ENCODE assay signal across 9 mouse cellular contexts in genomic region chr5:111770266-111770665, GRCm38 (mm10). TPM values are rescaled to one million over a fixed set of nuclear protein-coding genes. Genes with fewer than 3 reads are reported as not detected.
DNase-seq lines count a peak whose midpoint lies in the region; ATAC-seq lines count a peak whose summit lies in the region.
"Had no signal": no experiment of that assay in that cellular context is flagged by ENCODE, and none has a peak within 500 bp of the region (broad histone marks: within the 10 kb centered on the region; RNA-seq: fewer than 3 reads in every experiment).

No protein-coding gene starts in this region.

- 0 out of 2 replicates have a peak overlapping the region, but pooled peaks have one; percentile 0 for H3K9ac ChIP-seq in forebrain, embryonic 15.5 days (replicated peaks)
- no peak overlapping the region for H3K9ac ChIP-seq in liver, embryonic 11.5 days (ENCODE audit: low read depth, low read length)

- H3K4me3 ChIP-seq in forebrain, embryonic 15.5 days = no peak overlapping the region
- peak overlapping the region; percentile 30 for H3K4me3 ChIP-seq in hindbrain, embryonic 10.5 days
- no peak overlapping the region for H3K4me3 ChIP-seq in liver, embryonic 11.5 days (ENCODE audit: low read depth, low read length)

- peak overlapping the region; percentile 38 for H3K27ac ChIP-seq in forebrain, embryonic 15.5 days (replicated peaks)
- peak overlapping the region; percentile 88 for H3K27ac ChIP-seq in hindbrain, embryonic 10.5 days
- 0 out of 2 replicates have a peak overlapping the region, but pooled peaks have one; percentile 37 for H3K27ac ChIP-seq in liver, embryonic 11.5 days (ENCODE audit: low read depth, low read length)

- no peaks in the 10 kb centered on the region for H3K9me3 ChIP-seq in forebrain, embryonic 15.5 days
- H3K9me3 ChIP-seq in hindbrain, embryonic 10.5 days = no peaks in the 10 kb centered on the region
- no peaks in the 10 kb centered on the region for H3K9me3 ChIP-seq in liver, embryonic 11.5 days (ENCODE audit: control insufficient read depth, low read length)

- DNase-seq in adrenal gland, postnatal 10 days = peak; percentile 23
- no peak for DNase-seq in adrenal gland, postnatal 25 days
- DNase-seq in hindbrain, embryonic 10.5 days (ENCODE audit: low spot score) = peak; percentile 86
- peak; percentile 54 for DNase-seq in liver, embryonic 11.5 days (ENCODE audit: low spot score)
- DNase-seq in ovary, postnatal 14 days (ENCODE audit: low spot score) = peak; percentile 30
- DNase-seq in thymus, postnatal 36 days = no peak
- no peak for DNase-seq in layer of hippocampus, postnatal 36 days

- WGBS in forebrain, embryonic 15.5 days = 7% methylated on average over 15 of the region's 15 CpGs
- WGBS in hindbrain, embryonic 10.5 days = 5% methylated on average over 15 of the region's 15 CpGs
- WGBS in liver, embryonic 11.5 days = 16% methylated on average over 15 of the region's 15 CpGs

- no peaks in the 10 kb centered on the region for H3K36me3 ChIP-seq in forebrain, embryonic 15.5 days
- no peaks in the 10 kb centered on the region for H3K36me3 ChIP-seq in hindbrain, embryonic 10.5 days
- H3K36me3 ChIP-seq in liver, embryonic 11.5 days (ENCODE audit: control insufficient read depth, insufficient read depth, low read length) = no peaks in the 10 kb centered on the region

- H3K27me3 ChIP-seq in forebrain, embryonic 15.5 days = no peaks in the 10 kb centered on the region
- peaks cover 23% of the 10 kb centered on the region for H3K27me3 ChIP-seq in hindbrain, embryonic 10.5 days (ENCODE audit: insufficient read depth, poor library complexity, severe bottlenecking)
- no peaks in the 10 kb centered on the region for H3K27me3 ChIP-seq in liver, embryonic 11.5 days (replicated peaks; ENCODE audit: control insufficient read depth, insufficient read depth, low read length)

- no peak for ATAC-seq in forebrain, embryonic 15.5 days (replicated peaks)
- peak; percentile 56; the same call in 1 of the 2 replicates for ATAC-seq in liver, embryonic 11.5 days (replicated peaks; ENCODE audit: low FRiP score)

- peak overlapping the region; percentile 2; the same call in 1 of the 2 replicates for H3K4me2 ChIP-seq in forebrain, embryonic 15.5 days (replicated peaks)
- H3K4me2 ChIP-seq in liver, embryonic 11.5 days = 0 out of 2 replicates have a peak overlapping the region, but pooled peaks have one; percentile 0

- H3K4me1 ChIP-seq in forebrain, embryonic 15.5 days = peaks cover 43% of the 10 kb centered on the region
- H3K4me1 ChIP-seq in hindbrain, embryonic 10.5 days (replicated peaks) = peaks cover 69% of the 10 kb centered on the region
- 0 out of 2 replicates have a peak, but pooled peaks cover 5% of the 10 kb centered on the region for H3K4me1 ChIP-seq in liver, embryonic 11.5 days (replicated peaks; ENCODE audit: control insufficient read depth, insufficient read depth, low read length)

RNA-seq across cellular contexts. Expression of gene Gm26897, which starts 36.5 kb away (rescaled TPM):
- total RNA-seq in adrenal gland, postnatal 10 days (2021) = not detected
- total RNA-seq in adrenal gland, postnatal 25 days (2021) = not detected in 2 replicates
- polyA plus RNA-seq in forebrain, embryonic 15.5 days (2015; fragmentation: Nextera tagmentation; extraction: Ambion mirVana) = not detected in 2 replicates
- not detected in 2 replicates for polyA plus RNA-seq in hindbrain, embryonic 10.5 days (2016; fragmentation: Nextera tagmentation; extraction: Ambion mirVana)
- not detected in 2 replicates for polyA plus RNA-seq in liver, embryonic 11.5 days (2014; fragmentation: Nextera tagmentation; extraction: Ambion mirVana)
- not detected for total RNA-seq in layer of hippocampus, postnatal 36 days (2021)
- total RNA-seq: common myeloid progenitor, adult 5-6 weeks had no signal

Comparison
In these comparisons a context has a peak if more than half of its experiments do, and no peak if none do; other contexts are left out.
1. DNase-seq: peak in adrenal gland, postnatal 10 days (single experiment), hindbrain, embryonic 10.5 days (single experiment), liver, embryonic 11.5 days (single experiment) and ovary, postnatal 14 days (single experiment); none in adrenal gland, postnatal 25 days (single experiment), thymus, postnatal 36 days (0 of 2) and layer of hippocampus, postnatal 36 days (0 of 2).
2. H3K27ac ChIP-seq: peak in every context shown above with its lines; median percentile 88 in hindbrain, embryonic 10.5 days; 38 in forebrain, embryonic 15.5 days; 37 in liver, embryonic 11.5 days.